Mouse (Mus musculus) embryonic facial prominence, embryonic 12.5 days (tissue): ENCODE results near the gene AF366264. TPM values are rescaled to one million over a fixed set of nuclear protein-coding genes. Genes with fewer than 3 reads are reported as not detected.
A peak's percentile ranks its signal among the peaks of the same experiment; 100 is the strongest.
"Not testable (repeated sequence)": the region's sequence is repeated elsewhere in the genome, so short reads cannot be mapped to it uniquely, and the experiment has no call there.

Experiments used
- ATAC-seq: fragments of 200-750 bp; cut with Nextera tagmentation; 2 replicates; pipeline ENCODE4 v1.8.0; 2017; ENCODE audit not compliant: insufficient number of reproducible peaks, insufficient read depth, low FRiP score, low TSS enrichment
- H3K27ac ChIP-seq: fragments of 300-500 bp; sonication (generic); 2 replicates; pipeline ENCODE4 v1.5.1; 2016; ENCODE audit warnings: mild to moderate bottlenecking
- H3K27me3 ChIP-seq: fragments of 300-500 bp; sonication (generic); 2 replicates; pipeline ENCODE4 v1.6.1; 2016; ENCODE audit warnings: mild to moderate bottlenecking, moderate library complexity
- H3K36me3 ChIP-seq: fragments of 300-500 bp; sonication (generic); 2 replicates; pipeline ENCODE4 v1.6.1; 2016; ENCODE audit warnings: mild to moderate bottlenecking
- H3K4me1 ChIP-seq: fragments of 300-500 bp; sonication (generic); 2 replicates; pipeline ENCODE4 v1.6.1; 2016
- H3K4me2 ChIP-seq: fragments of 300-500 bp; sonication (generic); replicated peaks from 2 replicates; pipeline ENCODE4 v1.6.1; 2016; ENCODE audit warnings: mild to moderate bottlenecking, moderate library complexity
- H3K4me3 ChIP-seq: fragments of 300-500 bp; sonication (generic); 2 replicates; pipeline ENCODE4 v1.5.1; 2016; ENCODE audit warnings: mild to moderate bottlenecking
- H3K9ac ChIP-seq: fragments of 300-500 bp; sonication (generic); 2 replicates; pipeline ENCODE4 v1.6.1; 2016; ENCODE audit warnings: mild to moderate bottlenecking, moderate library complexity
- H3K9me3 ChIP-seq: fragments of 300-500 bp; sonication (generic); 2 replicates; pipeline ENCODE4 v1.6.1; 2016; ENCODE audit warnings: mild to moderate bottlenecking, moderate library complexity
- WGBS: fragments of 180-500 bp; shearing (Covaris S2); methylation state at CpG from one replicate; pipeline ENCODE4 v1.1.7; 2016; 5-methylcytosine and 5-hydroxymethylcytosine counted together
- polyA plus RNA-seq: library from polyadenylated mRNA; unstranded; fragments of >200 nt; fragmentation: Nextera tagmentation; extraction: Ambion mirVana; gene quantifications from 2 replicates; pipeline ENCODE4 v1.2.1, GENCODE M21; 2016

Gene AF366264
- polyA plus RNA-seq, result not detected in 2 replicates

DNA sequence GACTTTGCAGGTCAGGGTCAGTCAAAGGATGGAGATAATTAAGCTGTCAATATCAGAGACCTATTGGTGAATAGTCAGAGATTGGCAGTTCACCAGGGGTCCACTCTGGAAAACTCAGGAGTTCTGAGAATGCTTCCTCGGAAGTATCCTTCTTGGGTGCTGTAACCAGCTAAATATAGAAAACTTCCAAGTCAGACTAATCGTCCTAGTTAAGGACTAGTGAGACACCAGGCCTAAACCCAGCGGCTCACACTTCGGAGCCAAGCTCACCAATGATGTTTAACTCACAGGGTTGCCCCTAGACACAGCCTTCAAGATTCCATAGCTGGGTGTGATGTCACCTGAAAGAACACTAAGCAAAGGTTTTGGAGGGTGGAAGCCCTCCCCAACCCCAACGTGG is at the start of gene AF366264:
TSS of gene AF366264 (minus strand) at position 101 of the 400 bp plus-strand sequence.
- H3K9ac ChIP-seq, H3K4me1 ChIP-seq, H3K36me3 ChIP-seq, ATAC-seq, H3K9me3 ChIP-seq, H3K27me3 ChIP-seq, H3K27ac ChIP-seq, H3K4me2 ChIP-seq, H3K4me3 ChIP-seq: not testable (repeated sequence)
- WGBS, result 77% methylated on average over 5 of the region's 5 CpGs

DNA sequence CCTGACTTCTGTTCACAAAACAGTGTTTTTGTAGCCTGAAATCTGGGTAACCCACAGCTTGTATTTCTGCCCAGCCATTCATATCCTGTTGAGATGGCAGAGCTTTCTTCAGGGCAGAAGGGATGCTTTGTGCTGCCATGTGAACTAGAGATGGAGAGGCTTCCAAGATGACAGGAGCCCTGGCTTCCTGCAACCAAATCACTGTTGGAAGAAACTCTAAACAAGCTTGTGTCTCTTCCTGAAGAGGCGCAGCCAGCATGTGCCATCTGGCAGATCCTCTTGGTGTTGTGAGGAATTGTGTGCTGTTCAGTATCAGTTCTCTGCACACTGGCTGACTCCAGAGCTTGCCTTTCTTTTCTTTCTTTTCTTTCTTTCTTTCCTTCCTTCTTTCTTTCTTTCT is 5.1 kb upstream of the AF366264 start:
- H3K9ac ChIP-seq, H3K9me3 ChIP-seq, ATAC-seq, H3K27me3 ChIP-seq, H3K36me3 ChIP-seq, H3K4me3 ChIP-seq, H3K4me2 ChIP-seq, H3K27ac ChIP-seq, H3K4me1 ChIP-seq: not testable (repeated sequence)
- 96% methylated on average over 1 of the region's 1 CpGs for WGBS

DNA sequence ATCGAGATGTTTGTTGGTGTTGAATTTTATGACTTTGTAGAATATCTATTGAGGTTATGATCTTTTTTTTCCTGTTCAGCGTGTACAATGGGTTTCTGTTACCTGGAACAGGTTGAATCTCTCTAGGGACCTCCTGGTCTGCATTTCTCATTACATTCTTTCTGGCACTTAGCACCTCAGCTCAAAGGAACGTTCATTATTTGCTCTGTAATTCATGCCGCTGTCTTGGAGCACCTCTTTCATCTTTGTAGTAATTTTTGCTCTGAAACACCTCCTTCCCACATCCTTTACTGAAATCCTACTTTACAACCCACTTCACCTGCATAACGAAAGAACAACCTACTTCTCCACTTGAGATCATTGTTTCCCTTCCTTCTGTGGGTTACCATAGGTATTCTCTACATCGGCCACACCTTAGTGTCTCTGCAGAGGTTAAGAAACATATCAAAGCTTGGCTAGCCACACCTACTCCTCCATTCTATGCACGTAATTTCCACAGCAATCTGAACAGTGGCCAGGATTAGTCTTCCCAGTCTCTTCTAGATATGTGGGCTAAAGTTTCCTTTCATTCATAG is 9.5 kb downstream of the AF366264 start:
- H3K27me3 ChIP-seq, result no peaks in the 10 kb centered on the region
- no peak overlapping the region for H3K4me3 ChIP-seq
- H3K9ac ChIP-seq, result no peak overlapping the region
- H3K27ac ChIP-seq, result no peak overlapping the region
- no peak for ATAC-seq
- no peaks in the 10 kb centered on the region for H3K36me3 ChIP-seq
- H3K9me3 ChIP-seq, result no peaks in the 10 kb centered on the region
- 75% methylated on average over 7 of the region's 7 CpGs for WGBS
- H3K4me2 ChIP-seq, result no peak overlapping the region
- no peaks in the 10 kb centered on the region for H3K4me1 ChIP-seq

DNA sequence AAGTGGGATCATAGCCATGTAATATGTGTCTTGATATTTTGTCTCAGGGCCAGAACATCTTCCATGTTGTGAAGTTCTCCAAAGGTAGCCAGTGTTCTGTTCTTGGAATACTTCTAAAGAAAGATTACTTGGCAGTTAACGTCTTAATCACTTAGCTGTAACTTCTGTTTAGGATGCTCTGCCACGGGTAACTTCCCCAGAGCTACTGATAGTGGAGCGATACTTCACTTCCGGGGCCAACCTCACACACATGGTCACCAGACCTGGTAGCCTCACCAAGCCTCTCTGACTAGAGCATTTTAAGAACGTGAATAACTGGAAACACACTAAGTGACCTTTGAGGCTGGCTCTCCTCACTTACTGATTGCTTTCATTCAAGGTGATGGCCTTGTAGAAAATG is 38.6 kb downstream of the AF366264 start:
- H3K4me2 ChIP-seq, result no peak overlapping the region
- WGBS, result 92% methylated on average over 5 of the region's 5 CpGs
- no peaks in the 10 kb centered on the region for H3K9me3 ChIP-seq
- no peak overlapping the region for H3K9ac ChIP-seq
- no peak overlapping the region for H3K4me3 ChIP-seq
- H3K27me3 ChIP-seq, result no peaks in the 10 kb centered on the region
- H3K27ac ChIP-seq, result no peak overlapping the region
- ATAC-seq, result no peak
- H3K4me1 ChIP-seq, result no peaks in the 10 kb centered on the region
- H3K36me3 ChIP-seq, result peaks cover 40% of the 10 kb centered on the region

DNA sequence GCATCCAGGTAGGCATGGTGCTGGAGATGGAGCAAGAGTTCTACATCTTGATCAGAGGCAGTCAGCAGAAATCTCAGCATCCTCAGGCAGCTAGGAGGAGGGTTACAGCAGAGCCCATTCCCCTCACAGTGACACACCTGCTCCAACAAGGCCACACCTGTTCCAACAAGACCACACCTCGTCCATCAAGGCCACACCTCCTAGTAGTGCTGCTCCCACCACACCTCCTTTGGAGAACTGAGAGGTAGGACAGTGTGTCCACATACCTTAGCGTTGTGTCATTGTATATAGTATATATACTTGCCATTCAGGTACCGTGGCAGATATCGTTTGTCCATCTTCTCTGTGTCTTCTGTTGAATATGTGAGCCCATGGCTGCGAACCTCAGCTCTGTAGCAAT is 40.5 kb downstream of the AF366264 start:
- peaks cover 54% of the 10 kb centered on the region for H3K36me3 ChIP-seq
- no peaks in the 10 kb centered on the region for H3K4me1 ChIP-seq
- no peak overlapping the region for H3K9ac ChIP-seq
- no peak overlapping the region for H3K27ac ChIP-seq
- no peaks in the 10 kb centered on the region for H3K27me3 ChIP-seq
- no peak for ATAC-seq
- no peak overlapping the region for H3K4me2 ChIP-seq
- H3K9me3 ChIP-seq, result no peaks in the 10 kb centered on the region
- WGBS, result 92% methylated on average over 5 of the region's 5 CpGs
- H3K4me3 ChIP-seq, result no peak overlapping the region

DNA sequence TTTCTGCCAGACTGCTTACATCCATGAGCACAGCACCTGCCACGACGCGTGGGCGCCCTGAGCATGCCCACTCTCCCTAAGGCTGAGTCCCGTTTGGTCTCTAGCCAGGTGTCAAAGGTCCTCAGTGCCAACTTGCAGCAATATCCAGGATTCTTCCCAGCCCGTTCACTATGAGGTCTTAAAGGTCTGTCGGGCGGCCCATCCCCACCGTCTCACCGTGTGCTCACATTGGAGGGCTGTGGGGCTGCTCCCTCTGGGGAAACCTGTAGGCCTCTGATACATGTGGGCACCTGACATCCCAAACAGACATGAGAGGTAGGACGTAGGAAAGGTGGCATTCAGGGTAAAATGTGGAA is 44.5 kb downstream of the AF366264 start:
- ATAC-seq, result no peak
- H3K9me3 ChIP-seq, result no peaks in the 10 kb centered on the region
- H3K4me2 ChIP-seq, result no peak overlapping the region
- no peak overlapping the region for H3K4me3 ChIP-seq
- H3K4me1 ChIP-seq, result no peaks in the 10 kb centered on the region
- no peak overlapping the region for H3K27ac ChIP-seq
- no peak overlapping the region for H3K9ac ChIP-seq
- whole genome bisulfite sequencing, result 94% methylated on average over 11 of the region's 11 CpGs
- H3K27me3 ChIP-seq, result no peaks in the 10 kb centered on the region
- peaks cover 65% of the 10 kb centered on the region for H3K36me3 ChIP-seq

DNA sequence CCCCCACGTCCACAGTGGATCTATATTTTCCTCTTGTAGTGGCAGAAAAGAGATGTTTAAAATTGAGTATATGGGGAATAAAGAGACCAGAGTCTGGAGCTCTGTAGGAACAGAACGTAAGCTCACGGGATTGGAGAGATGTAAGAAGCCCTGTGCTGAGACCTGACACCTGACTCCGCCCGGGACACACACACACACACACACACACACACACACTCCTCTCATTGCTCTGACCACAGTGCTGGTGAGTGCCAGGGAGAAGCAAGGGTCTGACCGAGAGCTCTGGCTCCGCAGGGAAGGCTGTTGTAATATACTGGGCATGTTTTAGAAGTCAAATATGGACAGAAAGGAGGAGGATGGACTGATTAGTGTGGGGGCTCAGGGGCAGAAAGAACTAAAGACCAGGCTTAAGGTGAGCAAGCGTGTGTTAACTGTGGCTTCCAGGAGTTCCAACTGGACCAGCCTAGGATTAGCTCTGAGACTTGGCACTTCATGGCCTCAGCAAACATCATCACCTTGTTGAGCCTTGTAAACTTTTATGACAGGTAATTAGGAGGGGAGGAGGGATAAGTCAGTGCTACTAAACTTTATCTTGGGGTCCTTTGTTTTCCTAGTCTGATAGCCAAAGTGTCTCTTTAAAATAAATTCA is 45.0 kb downstream of the AF366264 start:
- no peaks in the 10 kb centered on the region for H3K9me3 ChIP-seq
- no peaks in the 10 kb centered on the region for H3K27me3 ChIP-seq
- ATAC-seq, result 0 out of 2 replicates have a peak, but pooled peaks have one; percentile 22
- peaks cover 65% of the 10 kb centered on the region for H3K36me3 ChIP-seq
- H3K4me3 ChIP-seq, result no peak overlapping the region
- H3K27ac ChIP-seq, result no peak overlapping the region
- no peak overlapping the region for H3K9ac ChIP-seq
- H3K4me1 ChIP-seq, result no peaks in the 10 kb centered on the region
- WGBS, result 91% methylated on average over 8 of the region's 8 CpGs
- H3K4me2 ChIP-seq, result no peak overlapping the region

DNA sequence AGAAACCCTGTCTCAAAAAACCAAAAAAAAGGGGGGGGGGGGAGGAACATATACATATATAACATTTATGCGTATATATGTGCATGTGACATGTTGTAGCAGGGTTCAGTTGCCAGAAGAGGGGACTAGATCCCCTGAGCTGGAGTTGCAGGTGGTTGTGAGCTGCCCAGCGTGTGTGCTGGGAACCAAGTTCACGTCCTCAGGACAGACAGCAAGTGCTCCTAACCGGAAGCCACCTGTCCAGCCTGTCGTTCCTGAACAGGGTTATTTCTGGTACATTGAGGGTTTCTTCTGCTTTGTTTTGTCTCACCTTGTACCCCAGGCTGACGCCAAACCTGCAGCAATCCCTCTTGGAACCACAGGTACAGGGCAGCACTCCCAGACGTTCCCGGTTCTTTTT is 48.6 kb downstream of the AF366264 start:
- no peak overlapping the region for H3K9ac ChIP-seq
- ATAC-seq, result no peak
- peaks cover 36% of the 10 kb centered on the region for H3K36me3 ChIP-seq
- 96% methylated on average over 8 of the region's 8 CpGs for WGBS
- no peaks in the 10 kb centered on the region for H3K27me3 ChIP-seq
- H3K4me1 ChIP-seq, result peaks cover 10% of the 10 kb centered on the region
- no peaks in the 10 kb centered on the region for H3K9me3 ChIP-seq
- no peak overlapping the region for H3K4me2 ChIP-seq
- no peak overlapping the region for H3K4me3 ChIP-seq
- no peak overlapping the region for H3K27ac ChIP-seq

DNA sequence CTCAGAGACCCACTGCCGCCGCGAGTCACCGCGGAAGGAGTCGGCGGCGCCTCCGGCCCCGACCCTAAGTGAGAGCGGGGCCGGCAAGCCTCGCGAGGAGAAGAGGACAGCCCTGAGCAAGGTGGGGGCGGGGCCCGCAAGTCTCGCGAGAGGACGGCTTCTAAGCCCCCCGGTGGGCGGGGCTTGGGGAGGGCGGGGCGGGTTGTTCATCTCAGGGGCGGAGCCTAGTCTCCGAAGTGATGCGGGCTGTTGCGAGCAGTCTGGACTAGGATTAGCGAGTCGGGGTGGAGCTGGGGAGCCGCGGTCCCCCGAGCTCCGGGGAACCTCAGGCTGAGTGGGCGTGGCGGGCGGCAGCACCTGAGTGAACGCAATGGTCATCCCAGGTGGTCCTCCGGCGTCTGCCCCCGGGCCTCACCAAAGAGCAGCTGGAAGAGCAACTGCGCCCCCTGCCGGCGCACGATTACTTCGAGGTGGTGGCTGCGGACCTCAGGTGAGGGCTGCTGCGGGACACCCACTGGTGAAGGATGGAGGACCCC is 52.4 kb downstream of the AF366264 start:
- peak overlapping the region; percentile 98 for H3K27ac ChIP-seq
- peak overlapping the region; percentile 89 for H3K9ac ChIP-seq
- peak overlapping the region; percentile 79 for H3K4me2 ChIP-seq
- WGBS, result under 1% methylated on average over 43 of the region's 47 CpGs
- peak; percentile 94 for ATAC-seq
- H3K4me3 ChIP-seq, result peak overlapping the region; percentile 67
- H3K27me3 ChIP-seq, result no peaks in the 10 kb centered on the region
- H3K9me3 ChIP-seq, result no peaks in the 10 kb centered on the region
- peaks cover 30% of the 10 kb centered on the region for H3K36me3 ChIP-seq
- H3K4me1 ChIP-seq, result peaks cover 13% of the 10 kb centered on the region

DNA sequence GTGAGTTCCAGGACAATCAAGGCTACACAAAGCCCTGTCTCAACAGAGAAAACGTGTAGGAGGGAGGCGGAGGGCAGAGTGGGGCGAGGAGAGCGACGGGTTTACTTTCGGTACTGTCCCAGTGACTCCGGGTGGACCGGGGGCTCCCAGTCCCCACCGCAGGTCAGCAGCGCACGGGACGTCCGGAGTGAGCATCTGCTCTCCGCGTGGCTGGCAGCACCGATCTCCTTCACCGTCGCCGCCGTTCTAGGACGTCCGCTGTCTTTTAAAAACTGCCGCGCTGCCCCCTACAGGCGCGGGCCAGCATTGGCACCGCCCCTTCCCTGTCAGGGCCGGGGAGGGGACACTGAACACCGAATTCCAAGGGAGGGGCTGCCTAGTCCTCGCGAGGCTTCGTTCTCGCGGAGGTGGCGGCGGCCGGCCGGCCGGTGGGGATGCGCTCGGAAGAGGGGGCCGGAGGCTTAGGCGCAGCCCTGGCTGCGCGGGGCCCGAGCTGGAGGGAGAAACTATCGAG is 52.9 kb downstream of the AF366264 start, which contains the start of gene Upf3a:
TSS of gene Upf3a (plus strand) at position 366 of the 514 bp plus-strand sequence.
- ATAC-seq, result peak; percentile 89
- Histone ChIP-seq H3K9ac (peak within 1 kb of the TSS; percentile 89), H3K9me3 (no peaks in the 10 kb centered on the region), H3K27me3 (no peaks in the 10 kb centered on the region), H3K4me3 (peak within 1 kb of the TSS; percentile 67), H3K36me3 (peaks cover 35% of the 10 kb centered on the region), H3K4me1 (peaks cover 13% of the 10 kb centered on the region), H3K27ac (peak within 1 kb of the TSS; percentile 98), H3K4me2 (peak within 1 kb of the TSS; percentile 79)
- under 1% methylated on average over 46 of the region's 47 CpGs for WGBS
